Mouse (Mus musculus) inflammation-experienced regulatory T-cells, adult 6 months (primary cell): Measurements from ENCODE around the gene Hunk. TPM values are rescaled to one million over a fixed set of nuclear protein-coding genes. Genes with fewer than 3 reads are reported as not detected.

Experiments used
- ATAC-seq: one replicate; pipeline ENCODE4 v1.8.0; 2017
- polyA plus RNA-seq, 3 experiments: library from polyadenylated mRNA; unstranded; fragments of 100-300 nt; shearing (Covaris generic); gene quantifications; one replicate each; pipeline ENCODE4 v1.2.1; 2017

The Hunk gene
- polyA plus RNA-seq, 3 experiments from 2014 or later: 0.43 TPM; not detected in 2

GRCm38 (mm10) chr16:90439493-90439892 lies 53.7 kb downstream of the Hunk start:
- ATAC-seq: no peak

- ATAC-seq: no peak
Measured at GRCm38 (mm10) chr16:90440654-90441053, 54.8 kb downstream of the Hunk start.

GRCm38 (mm10) chr16:90442991-90443390 lies 57.2 kb downstream of the Hunk start:
- ATAC-seq: no peak

GRCm38 (mm10) chr16:90453197-90453596 lies 67.4 kb downstream of the Hunk start:
- no peak for ATAC-seq

- peak; percentile 88 for ATAC-seq
Measured at GRCm38 (mm10) chr16:90456495-90457125, 70.8 kb downstream of the Hunk start.

GRCm38 (mm10) chr16:90458899-90459610 lies 73.2 kb downstream of the Hunk start:
- ATAC-seq: no peak

- ATAC-seq: no peak
Measured at GRCm38 (mm10) chr16:90461304-90461905, 75.6 kb downstream of the Hunk start.

GRCm38 (mm10) chr16:90462728-90463275 lies 77.0 kb downstream of the Hunk start:
- no peak for ATAC-seq

- no peak for ATAC-seq
Measured at GRCm38 (mm10) chr16:90465154-90465553, 79.3 kb downstream of the Hunk start.

GRCm38 (mm10) chr16:90468286-90468685 lies 82.5 kb downstream of the Hunk start:
- no peak for ATAC-seq

- ATAC-seq: peak; percentile 99
Measured at GRCm38 (mm10) chr16:90475701-90476229, 90.0 kb downstream of the Hunk start.

- ATAC-seq: no peak
Measured at GRCm38 (mm10) chr16:90481612-90482011, 95.8 kb downstream of the Hunk start.

GRCm38 (mm10) chr16:90483341-90483740 lies 97.5 kb downstream of the Hunk start:
- ATAC-seq: no peak

GRCm38 (mm10) chr16:90485125-90485524 lies 99.3 kb downstream of the Hunk start:
- ATAC-seq: no peak

GRCm38 (mm10) chr16:90485599-90485998 lies 99.8 kb downstream of the Hunk start:
- no peak for ATAC-seq

- no peak for ATAC-seq
Measured at GRCm38 (mm10) chr16:90490066-90490465, 104.3 kb downstream of the Hunk start.

- ATAC-seq: no peak
Measured at GRCm38 (mm10) chr16:90491898-90492499, 106.2 kb downstream of the Hunk start.

- ATAC-seq: no peak
Measured at GRCm38 (mm10) chr16:90496930-90497329, 111.1 kb downstream of the Hunk start.

- ATAC-seq: no peak
Measured at GRCm38 (mm10) chr16:90497749-90498464, 112.1 kb downstream of the Hunk start.

GRCm38 (mm10) chr16:90500809-90501208 lies 115.0 kb downstream of the Hunk start:
- ATAC-seq: no peak

GRCm38 (mm10) chr16:90505252-90505651 lies 119.4 kb downstream of the Hunk start:
- ATAC-seq: no peak

- no peak for ATAC-seq
Measured at GRCm38 (mm10) chr16:90505680-90506079, 119.9 kb downstream of the Hunk start.
